9 mouse cellular contexts compared by ENCODE assay signal in genomic region chr2:118897808-118898207, GRCm38 (mm10). TPM values are rescaled to one million over a fixed set of nuclear protein-coding genes. Genes with fewer than 3 reads are reported as not detected.
DNase-seq lines count a peak whose midpoint lies in the region; ATAC-seq lines count a peak whose summit lies in the region.
"Had no signal": no experiment of that assay in that cellular context is flagged by ENCODE, and none has a peak within 500 bp of the region (broad histone marks: within the 10 kb centered on the region; RNA-seq: fewer than 3 reads in every experiment).

No protein-coding gene starts in this region.

- WGBS in forebrain, embryonic 12.5 days = 4% methylated on average over 11 of the region's 11 CpGs
- WGBS in forebrain, embryonic 11.5 days = 1% methylated on average over 11 of the region's 11 CpGs
- WGBS in kidney, embryonic 16.5 days = 2% methylated on average over 11 of the region's 11 CpGs
- 2% methylated on average over 11 of the region's 11 CpGs for WGBS in kidney, embryonic 14.5 days
- 2% methylated on average over 11 of the region's 11 CpGs for WGBS in embryonic facial prominence, embryonic 13.5 days
- 3% methylated on average over 11 of the region's 11 CpGs for WGBS in liver, embryonic 12.5 days (ENCODE audit: insufficient replicate concordance)

- DNase-seq in forebrain, embryonic 11.5 days (ENCODE audit: low spot score) = no peak
- no peak for DNase-seq in frontal cortex, postnatal 14 days (ENCODE audit: low spot score in 2 of 2)
- no peak for DNase-seq in right cerebral cortex, postnatal 10 days (ENCODE audit: low spot score in 2 of 2)
- DNase-seq: thymus, adult 2 months had no signal

- no peaks in the 10 kb centered on the region for H3K9me3 ChIP-seq in forebrain, embryonic 12.5 days
- no peaks in the 10 kb centered on the region for H3K9me3 ChIP-seq in forebrain, embryonic 11.5 days (ENCODE audit: control insufficient read depth, low read length)
- H3K9me3 ChIP-seq in kidney, embryonic 16.5 days (ENCODE audit: low read length) = no peaks in the 10 kb centered on the region
- no peaks in the 10 kb centered on the region for H3K9me3 ChIP-seq in kidney, embryonic 14.5 days (ENCODE audit: control insufficient read depth, low read length)
- no peaks in the 10 kb centered on the region for H3K9me3 ChIP-seq in embryonic facial prominence, embryonic 13.5 days
- H3K9me3 ChIP-seq in liver, embryonic 12.5 days (replicated peaks) = no peaks in the 10 kb centered on the region

- no peak overlapping the region for H3K9ac ChIP-seq in forebrain, embryonic 12.5 days
- H3K9ac ChIP-seq in forebrain, embryonic 11.5 days (ENCODE audit: low read length) = no peak overlapping the region
- 0 out of 2 replicates have a peak overlapping the region, but pooled peaks have one; percentile 10 for H3K9ac ChIP-seq in kidney, embryonic 16.5 days (replicated peaks; ENCODE audit: low read length)
- no peak overlapping the region for H3K9ac ChIP-seq in kidney, embryonic 14.5 days (ENCODE audit: low read depth, low read length)
- no peak overlapping the region for H3K9ac ChIP-seq in embryonic facial prominence, embryonic 13.5 days
- H3K9ac ChIP-seq in liver, embryonic 12.5 days = no peak overlapping the region

- H3K36me3 ChIP-seq in forebrain, embryonic 12.5 days (replicated peaks) = no peaks in the 10 kb centered on the region
- H3K36me3 ChIP-seq in forebrain, embryonic 11.5 days (ENCODE audit: control insufficient read depth, insufficient read depth, low read length) = no peaks in the 10 kb centered on the region
- H3K36me3 ChIP-seq in kidney, embryonic 16.5 days (ENCODE audit: insufficient read depth, low read length) = no peaks in the 10 kb centered on the region
- no peaks in the 10 kb centered on the region for H3K36me3 ChIP-seq in kidney, embryonic 14.5 days (ENCODE audit: control insufficient read depth, insufficient read depth, low read length)
- H3K36me3 ChIP-seq in embryonic facial prominence, embryonic 13.5 days = no peaks in the 10 kb centered on the region
- H3K36me3 ChIP-seq in liver, embryonic 12.5 days = no peaks in the 10 kb centered on the region

- no peak for ATAC-seq in forebrain, embryonic 12.5 days (ENCODE audit: low FRiP score)
- no peak for ATAC-seq in forebrain, embryonic 11.5 days (replicated peaks; ENCODE audit: low FRiP score)
- no peak for ATAC-seq in kidney, embryonic 16.5 days (ENCODE audit: low FRiP score, low TSS enrichment)
- no peak for ATAC-seq in kidney, embryonic 14.5 days (ENCODE audit: low FRiP score, low TSS enrichment)
- no peak for ATAC-seq in embryonic facial prominence, embryonic 13.5 days (ENCODE audit: insufficient number of reproducible peaks, insufficient read depth, low FRiP score, low TSS enrichment, low read depth)
- ATAC-seq in liver, embryonic 12.5 days = no peak

- 0 out of 2 replicates have a peak overlapping the region, but pooled peaks have one; percentile 4 for H3K4me3 ChIP-seq in forebrain, embryonic 12.5 days (replicated peaks)
- no peak overlapping the region for H3K4me3 ChIP-seq in forebrain, embryonic 11.5 days (ENCODE audit: low read depth, low read length)
- 0 out of 2 replicates have a peak overlapping the region, but pooled peaks have one; percentile 1 for H3K4me3 ChIP-seq in kidney, embryonic 16.5 days (ENCODE audit: low read length)
- no peak overlapping the region for H3K4me3 ChIP-seq in kidney, embryonic 14.5 days (ENCODE audit: low read length)
- H3K4me3 ChIP-seq in embryonic facial prominence, embryonic 13.5 days = peak overlapping the region; percentile 53; the same call in 1 of the 2 replicates
- 0 out of 2 replicates have a peak overlapping the region, but pooled peaks have one; percentile 7 for H3K4me3 ChIP-seq in liver, embryonic 12.5 days

- H3K27ac ChIP-seq in forebrain, embryonic 12.5 days = no peak overlapping the region
- no peak overlapping the region for H3K27ac ChIP-seq in forebrain, embryonic 11.5 days (ENCODE audit: low read depth, low read length)
- no peak overlapping the region for H3K27ac ChIP-seq in kidney, embryonic 16.5 days (ENCODE audit: low read length)
- no peak overlapping the region for H3K27ac ChIP-seq in kidney, embryonic 14.5 days (ENCODE audit: low read depth, low read length)
- H3K27ac ChIP-seq in embryonic facial prominence, embryonic 13.5 days = no peak overlapping the region
- no peak overlapping the region for H3K27ac ChIP-seq in liver, embryonic 12.5 days

- peaks cover 38% of the 10 kb centered on the region for H3K4me1 ChIP-seq in forebrain, embryonic 12.5 days
- H3K4me1 ChIP-seq in forebrain, embryonic 11.5 days (replicated peaks; ENCODE audit: control insufficient read depth, insufficient read depth, low read length) = peaks cover 31% of the 10 kb centered on the region
- peaks cover 27% of the 10 kb centered on the region for H3K4me1 ChIP-seq in kidney, embryonic 16.5 days (ENCODE audit: insufficient read depth, low read length)
- peaks cover 21% of the 10 kb centered on the region for H3K4me1 ChIP-seq in kidney, embryonic 14.5 days (ENCODE audit: control insufficient read depth, insufficient read depth, low read length)
- peaks cover 42% of the 10 kb centered on the region for H3K4me1 ChIP-seq in embryonic facial prominence, embryonic 13.5 days
- H3K4me1 ChIP-seq in liver, embryonic 12.5 days = peaks cover 55% of the 10 kb centered on the region

- H3K4me2 ChIP-seq in forebrain, embryonic 12.5 days = no peak overlapping the region
- no peak overlapping the region for H3K4me2 ChIP-seq in forebrain, embryonic 11.5 days (ENCODE audit: low read depth, low read length, severe bottlenecking)
- 0 out of 2 replicates have a peak overlapping the region, but pooled peaks have one; percentile 81 for H3K4me2 ChIP-seq in kidney, embryonic 16.5 days (replicated peaks; ENCODE audit: low read depth, low read length)
- no peak overlapping the region for H3K4me2 ChIP-seq in kidney, embryonic 14.5 days (replicated peaks; ENCODE audit: low read depth, low read length)
- H3K4me2 ChIP-seq in embryonic facial prominence, embryonic 13.5 days = peak overlapping the region; percentile 76; the same call in 1 of the 2 replicates
- H3K4me2 ChIP-seq in liver, embryonic 12.5 days = peak overlapping the region; percentile 15; the same call in 1 of the 2 replicates

- peaks cover 74% of the 10 kb centered on the region for H3K27me3 ChIP-seq in forebrain, embryonic 12.5 days
- H3K27me3 ChIP-seq in forebrain, embryonic 11.5 days (ENCODE audit: control insufficient read depth, insufficient read depth, low read length) = peaks cover 55% of the 10 kb centered on the region
- H3K27me3 ChIP-seq in kidney, embryonic 16.5 days (ENCODE audit: insufficient read depth, low read length) = peaks cover 75% of the 10 kb centered on the region
- peaks cover 69% of the 10 kb centered on the region for H3K27me3 ChIP-seq in kidney, embryonic 14.5 days (ENCODE audit: control insufficient read depth, insufficient read depth, low read length)
- H3K27me3 ChIP-seq in embryonic facial prominence, embryonic 13.5 days = peaks cover 85% of the 10 kb centered on the region
- H3K27me3 ChIP-seq in liver, embryonic 12.5 days (replicated peaks) = peaks cover 82% of the 10 kb centered on the region

RNA-seq across cellular contexts. Expression of gene Bahd1, which starts 2.4 kb away (rescaled TPM):
- 5.5 TPM in 2 replicates for polyA plus RNA-seq in forebrain, embryonic 12.5 days (2016; fragmentation: Nextera tagmentation; extraction: Ambion mirVana)
- 1.3 TPM in 2 replicates for polyA plus RNA-seq in forebrain, embryonic 11.5 days (2014; fragmentation: Nextera tagmentation; extraction: Ambion mirVana)
- 3.1 and 3.5 TPM in 2 replicates for polyA plus RNA-seq in kidney, embryonic 16.5 days (2015; fragmentation: Nextera tagmentation; extraction: Ambion mirVana)
- polyA plus RNA-seq in kidney, embryonic 14.5 days (2014; fragmentation: Nextera tagmentation; extraction: Ambion mirVana) = 1.2 and 2.3 TPM in 2 replicates
- 4.0 and 4.1 TPM in 2 replicates for polyA plus RNA-seq in embryonic facial prominence, embryonic 13.5 days (2015; fragmentation: Nextera tagmentation; extraction: Ambion mirVana)
- polyA plus RNA-seq in liver, embryonic 12.5 days (2016; fragmentation: Nextera tagmentation; extraction: Ambion mirVana) = 5.1 and 5.6 TPM in 2 replicates

RNA-seq across cellular contexts. Expression of gene Chst14, which starts 28.5 kb away (rescaled TPM):
- polyA plus RNA-seq in forebrain, embryonic 12.5 days (2016; fragmentation: Nextera tagmentation; extraction: Ambion mirVana) = 12.9 and 14.7 TPM in 2 replicates
- polyA plus RNA-seq in forebrain, embryonic 11.5 days (2014; fragmentation: Nextera tagmentation; extraction: Ambion mirVana) = 15.7 and 20.4 TPM in 2 replicates
- polyA plus RNA-seq in kidney, embryonic 16.5 days (2015; fragmentation: Nextera tagmentation; extraction: Ambion mirVana) = 26.8 and 28.6 TPM in 2 replicates
- 27.1 and 31.8 TPM in 2 replicates for polyA plus RNA-seq in kidney, embryonic 14.5 days (2014; fragmentation: Nextera tagmentation; extraction: Ambion mirVana)
- 48.8 and 54.9 TPM in 2 replicates for polyA plus RNA-seq in embryonic facial prominence, embryonic 13.5 days (2015; fragmentation: Nextera tagmentation; extraction: Ambion mirVana)
- polyA plus RNA-seq in liver, embryonic 12.5 days (2016; fragmentation: Nextera tagmentation; extraction: Ambion mirVana) = 8.8 and 9.5 TPM in 2 replicates

RNA-seq across cellular contexts. Expression of gene Ivd, which starts 36.1 kb away (rescaled TPM):
- 50.8 and 56.3 TPM in 2 replicates for polyA plus RNA-seq in forebrain, embryonic 12.5 days (2016; fragmentation: Nextera tagmentation; extraction: Ambion mirVana)
- polyA plus RNA-seq in forebrain, embryonic 11.5 days (2014; fragmentation: Nextera tagmentation; extraction: Ambion mirVana) = 48.8 and 58.0 TPM in 2 replicates
- 91.0 and 91.1 TPM in 2 replicates for polyA plus RNA-seq in kidney, embryonic 16.5 days (2015; fragmentation: Nextera tagmentation; extraction: Ambion mirVana)
- polyA plus RNA-seq in kidney, embryonic 14.5 days (2014; fragmentation: Nextera tagmentation; extraction: Ambion mirVana) = 55.8 and 63.1 TPM in 2 replicates
- 84.8 and 86.6 TPM in 2 replicates for polyA plus RNA-seq in embryonic facial prominence, embryonic 13.5 days (2015; fragmentation: Nextera tagmentation; extraction: Ambion mirVana)
- 27.9 and 30.8 TPM in 2 replicates for polyA plus RNA-seq in liver, embryonic 12.5 days (2016; fragmentation: Nextera tagmentation; extraction: Ambion mirVana)

Comparison
In these comparisons a context has a peak if more than half of its experiments do, and no peak if none do; other contexts are left out.
1. H3K4me2 ChIP-seq: peak in kidney, embryonic 16.5 days (single experiment), embryonic facial prominence, embryonic 13.5 days (single experiment) and liver, embryonic 12.5 days (single experiment); none in forebrain, embryonic 12.5 days (single experiment), forebrain, embryonic 11.5 days (single experiment) and kidney, embryonic 14.5 days (single experiment).
2. H3K4me3 ChIP-seq: peak in forebrain, embryonic 12.5 days (single experiment), kidney, embryonic 16.5 days (single experiment), embryonic facial prominence, embryonic 13.5 days (single experiment) and liver, embryonic 12.5 days (single experiment); none in forebrain, embryonic 11.5 days (single experiment) and kidney, embryonic 14.5 days (single experiment).